Comparison of ENCODE assay signal across 11 mouse cellular contexts in genomic region chr16:44526689-44527088, GRCm38 (mm10). TPM values are rescaled to one million over a fixed set of nuclear protein-coding genes. Genes with fewer than 3 reads are reported as not detected.
DNase-seq lines count a peak whose midpoint lies in the region; ATAC-seq lines count a peak whose summit lies in the region.
"Had no signal": no experiment of that assay in that cellular context is flagged by ENCODE, and none has a peak within 500 bp of the region (broad histone marks: within the 10 kb centered on the region; RNA-seq: fewer than 3 reads in every experiment).

No protein-coding gene starts in this region.

- 18% methylated on average over 12 of the region's 12 CpGs for WGBS in heart, embryonic 15.5 days
- 12% methylated on average over 12 of the region's 12 CpGs for WGBS in forebrain, embryonic 10.5 days
- WGBS in midbrain, embryonic 10.5 days, result 6% methylated on average over 12 of the region's 12 CpGs

- no peak overlapping the region for H3K9ac ChIP-seq in heart, embryonic 15.5 days

- no peaks in the 10 kb centered on the region for H3K36me3 ChIP-seq in heart, embryonic 15.5 days
- peaks cover 8% of the 10 kb centered on the region for H3K36me3 ChIP-seq in forebrain, embryonic 10.5 days (replicated peaks)
- peaks cover 9% of the 10 kb centered on the region for H3K36me3 ChIP-seq in midbrain, embryonic 10.5 days

- H3K9me3 ChIP-seq in heart, embryonic 15.5 days (replicated peaks), result no peaks in the 10 kb centered on the region
- no peaks in the 10 kb centered on the region for H3K9me3 ChIP-seq in forebrain, embryonic 10.5 days
- no peaks in the 10 kb centered on the region for H3K9me3 ChIP-seq in midbrain, embryonic 10.5 days (replicated peaks)

- 0 out of 2 replicates have a peak, but pooled peaks have one; percentile 43 for ATAC-seq in heart, embryonic 15.5 days (replicated peaks; ENCODE audit: insufficient number of reproducible peaks, insufficient read depth, low FRiP score, low read depth)

- no peaks in the 10 kb centered on the region for H3K27me3 ChIP-seq in heart, embryonic 15.5 days
- peaks cover 18% of the 10 kb centered on the region for H3K27me3 ChIP-seq in forebrain, embryonic 10.5 days (ENCODE audit: poor library complexity, severe bottlenecking)
- H3K27me3 ChIP-seq in midbrain, embryonic 10.5 days (ENCODE audit: low read depth, poor library complexity, severe bottlenecking), result no peaks in the 10 kb centered on the region

- H3K4me1 ChIP-seq in heart, embryonic 15.5 days (replicated peaks), result peaks cover 28% of the 10 kb centered on the region
- H3K4me1 ChIP-seq in forebrain, embryonic 10.5 days, result peaks cover 72% of the 10 kb centered on the region
- peaks cover 69% of the 10 kb centered on the region for H3K4me1 ChIP-seq in midbrain, embryonic 10.5 days

- DNase-seq in heart, adult 18-20 months, result no peak
- DNase-seq in cerebellum, adult 8-10 months, result peak; percentile 60
- DNase-seq in forebrain, embryonic 10.5 days (ENCODE audit: extremely low spot score, low spot score), result peak; percentile 55
- DNase-seq in midbrain, embryonic 10.5 days (ENCODE audit: low spot score), result peak; percentile 61
- no peak for DNase-seq in gastrocnemius, postnatal 25 days
- no peak for DNase-seq in gastrocnemius, postnatal 14 days
- DNase-seq in kidney, adult 9 months, result no peak
- DNase-seq: kidney, postnatal 10 days; thymus, adult 18-20 months had no signal

- H3K4me3 ChIP-seq in heart, embryonic 15.5 days, result no peak overlapping the region
- H3K4me3 ChIP-seq in forebrain, embryonic 10.5 days, result peak overlapping the region; percentile 22; the same call in 1 of the 2 replicates
- H3K4me3 ChIP-seq in midbrain, embryonic 10.5 days, result peak overlapping the region; percentile 18

- intact Hi-C loops in gastrocnemius, postnatal 14 days (cut with DNase I; ENCODE audit: low total_unique reads), result no loop called here

- H3K27ac ChIP-seq in heart, embryonic 15.5 days, result peak overlapping the region; percentile 25; the same call in 1 of the 2 replicates
- H3K27ac ChIP-seq in forebrain, embryonic 10.5 days, result peak overlapping the region; percentile 78
- peak overlapping the region; percentile 89 for H3K27ac ChIP-seq in midbrain, embryonic 10.5 days (replicated peaks)

- peak overlapping the region; percentile 25 for H3K4me2 ChIP-seq in heart, embryonic 15.5 days

RNA-seq across cellular contexts. Expression of gene Boc, which starts 32.0 kb away (rescaled TPM):
- 7.7 and 14.0 TPM in 2 replicates for polyA plus RNA-seq in heart, embryonic 15.5 days (2015; fragmentation: Nextera tagmentation; extraction: Ambion mirVana)
- total RNA-seq in heart, adult 18-20 months (2021), result 1 to 10 TPM; 3.5 to 4.8 TPM
- polyA plus RNA-seq in forebrain, embryonic 10.5 days (2016; fragmentation: Nextera tagmentation; extraction: Ambion mirVana), result 25.9 TPM in 2 replicates
- polyA plus RNA-seq in midbrain, embryonic 10.5 days (2016; fragmentation: Nextera tagmentation; extraction: Ambion mirVana), result 30.8 and 37.1 TPM in 2 replicates
- 1 to 10 TPM; 4.0 to 5.7 TPM for total RNA-seq in gastrocnemius, postnatal 25 days (2021)
- 10 to 100 TPM in 1 of 2 experiments, 1 to 10 TPM in 1; 9.4 to 10.7 TPM for total RNA-seq in gastrocnemius, postnatal 14 days (2021)
- total RNA-seq: neutrophil, adult 5-6 weeks had no signal

Comparison
In these comparisons a context has a peak if more than half of its experiments do, and no peak if none do; other contexts are left out.
1. H3K27ac ChIP-seq: peak in every context shown above with its lines; median percentile 89 in midbrain, embryonic 10.5 days; 78 in forebrain, embryonic 10.5 days; 25 in heart, embryonic 15.5 days.
2. DNase-seq: peak in cerebellum, adult 8-10 months (single experiment), forebrain, embryonic 10.5 days (single experiment) and midbrain, embryonic 10.5 days (single experiment); none in heart, adult 18-20 months (0 of 2), gastrocnemius, postnatal 25 days (single experiment), gastrocnemius, postnatal 14 days (single experiment) and kidney, adult 9 months (single experiment).